Comparison of ENCODE assay signal across 31 mouse cellular contexts in genomic region chr6:60944178-60944577, GRCm38 (mm10). TPM values are rescaled to one million over a fixed set of nuclear protein-coding genes. Genes with fewer than 3 reads are reported as not detected.
DNase-seq lines count a peak whose midpoint lies in the region; ATAC-seq and TF ChIP-seq lines count a peak whose summit lies in the region.
"Had no signal": no experiment of that assay in that cellular context is flagged by ENCODE, and none has a peak within 500 bp of the region (broad histone marks: within the 10 kb centered on the region; RNA-seq: fewer than 3 reads in every experiment).

No protein-coding gene starts in this region.

- peak overlapping the region; percentile 35; the same call in 1 of the 2 replicates for H3K27ac ChIP-seq in lung, embryonic 15.5 days
- no peak overlapping the region for H3K27ac ChIP-seq in liver, embryonic 14.5 days
- H3K27ac ChIP-seq: embryonic facial prominence, embryonic 12.5 days; hindbrain, embryonic 15.5 days; macrophage; midbrain, embryonic 10.5 days; neural tube, embryonic 12.5 days had no signal

- H3K9me3 ChIP-seq in lung, embryonic 15.5 days = no peaks in the 10 kb centered on the region
- H3K9me3 ChIP-seq in liver, embryonic 14.5 days (ENCODE audit: control insufficient read depth, low read length) = no peaks in the 10 kb centered on the region
- H3K9me3 ChIP-seq: embryonic facial prominence, embryonic 12.5 days; G1E; hindbrain, embryonic 15.5 days; midbrain, embryonic 10.5 days; neural tube, embryonic 12.5 days had no signal

- no peaks in the 10 kb centered on the region for H3K27me3 ChIP-seq in lung, embryonic 15.5 days
- no peaks in the 10 kb centered on the region for H3K27me3 ChIP-seq in liver, embryonic 14.5 days (ENCODE audit: control insufficient read depth, insufficient read depth, low read length)
- H3K27me3 ChIP-seq: embryonic facial prominence, embryonic 12.5 days; hindbrain, embryonic 15.5 days; neural tube, embryonic 12.5 days had no signal

- H3K4me2 ChIP-seq in lung, embryonic 15.5 days = peak overlapping the region; percentile 28
- H3K4me2 ChIP-seq in liver, embryonic 14.5 days (ENCODE audit: low read depth) = peak overlapping the region; percentile 0
- H3K4me2 ChIP-seq: embryonic facial prominence, embryonic 12.5 days; heart, embryonic 11.5 days; hindbrain, embryonic 15.5 days; neural tube, embryonic 12.5 days had no signal

- H3K9ac ChIP-seq in lung, embryonic 15.5 days = no peak overlapping the region
- H3K9ac ChIP-seq in liver, embryonic 14.5 days (replicated peaks) = no peak overlapping the region
- H3K9ac ChIP-seq: embryonic facial prominence, embryonic 12.5 days; hindbrain, embryonic 15.5 days; neural tube, embryonic 12.5 days had no signal

- DNase-seq in heart, adult 11 months = peak; percentile 74
- no peak for DNase-seq in heart, postnatal 25 days (ENCODE audit: low spot score)
- no peak for DNase-seq in lung, postnatal 14 days
- DNase-seq in liver, embryonic 14.5 days (ENCODE audit: low read depth in 3 of 3, low spot score in 3 of 3) = no peak
- no peak for DNase-seq in ovary, postnatal 36 days (ENCODE audit: low spot score)
- DNase-seq in cerebellum, postnatal 10 days = no peak
- DNase-seq: adrenal gland, adult 8-10 months; cerebellum, adult 2 months; cerebellum, postnatal 25 days; embryo, embryonic 11 days; gastrocnemius, postnatal 14 days; heart, postnatal 4 days; kidney, adult 11 months; kidney, postnatal 10 days; layer of hippocampus, adult 9-11 months; thymus, adult 2 months; thymus, postnatal 36 days had no signal

- no peak for ATAC-seq in lung, embryonic 15.5 days (ENCODE audit: borderline replicate concordance, extremely low read depth, low FRiP score, low TSS enrichment)
- peak; percentile 60 for ATAC-seq in common myeloid progenitor, adult 5-6 weeks (replicated peaks; ENCODE audit: low read depth, poor library complexity, severe bottlenecking)
- no peak for ATAC-seq in liver, embryonic 14.5 days (ENCODE audit: insufficient read depth)
- ATAC-seq: forebrain, embryonic 14.5 days; inflammation-experienced regulatory T-cells, adult 6 months had no signal

- no peaks in the 10 kb centered on the region for H3K4me1 ChIP-seq in lung, embryonic 15.5 days
- peaks cover 0 to 15% of the 10 kb centered on the region in 2 experiments; a peak in 2 of 4 replicates for H3K4me1 ChIP-seq in liver, embryonic 14.5 days (replicated peaks; ENCODE audit: control insufficient read depth in 2 of 2, insufficient read depth in 2 of 2, low read length in 1 of 2)
- H3K4me1 ChIP-seq: embryonic facial prominence, embryonic 12.5 days; hindbrain, embryonic 15.5 days; midbrain, embryonic 10.5 days; neural tube, embryonic 12.5 days had no signal

- no peak for TF ChIP-seq CTCF in liver, embryonic 14.5 days (IDR thresholded peaks at IDR 0.05; ENCODE audit: low read depth)

- H3K4me3 ChIP-seq in lung, embryonic 15.5 days = peak overlapping the region; percentile 22
- H3K4me3 ChIP-seq in liver, embryonic 14.5 days (ENCODE audit: insufficient read depth in 1 of 2, low read depth in 2 of 2, low read length in 2 of 2) = peak overlapping the region in 1 of 2 experiments; percentile 42; a peak in 2 of 4 replicates
- H3K4me3 ChIP-seq: embryonic facial prominence, embryonic 12.5 days; hindbrain, embryonic 15.5 days; midbrain, embryonic 10.5 days; myocyte; neural tube, embryonic 12.5 days had no signal

- no peak for TF ChIP-seq EP300 in liver, embryonic 14.5 days (IDR thresholded peaks at IDR 0.05; ENCODE audit: low read depth)

- 65% methylated on average over 7 of the region's 7 CpGs for WGBS in lung, embryonic 15.5 days
- WGBS in liver, embryonic 14.5 days (ENCODE audit: insufficient replicate concordance) = 6% methylated on average over 7 of the region's 7 CpGs

- intact Hi-C loops in heart, postnatal 25 days (cut with DNase I) = no loop called here

- no peaks in the 10 kb centered on the region for H3K36me3 ChIP-seq in lung, embryonic 15.5 days
- no peaks in the 10 kb centered on the region for H3K36me3 ChIP-seq in liver, embryonic 14.5 days (replicated peaks; ENCODE audit: control insufficient read depth, insufficient read depth, low read depth)
- H3K36me3 ChIP-seq: embryonic facial prominence, embryonic 12.5 days; G1E; hindbrain, embryonic 15.5 days; midbrain, embryonic 10.5 days; neural tube, embryonic 12.5 days had no signal

RNA-seq across cellular contexts. Expression of gene Mmrn1, which starts 19.4 kb away (rescaled TPM):
- total RNA-seq in heart, postnatal 25 days (2021) = 1 to 10 TPM; 5.8 to 6.5 TPM
- 22.0 and 22.8 TPM in 2 replicates for polyA plus RNA-seq in lung, embryonic 15.5 days (2015; fragmentation: Nextera tagmentation; extraction: Ambion mirVana)
- total RNA-seq in common myeloid progenitor, adult 5-6 weeks (2017) = 15.2 and 22.6 TPM in 2 replicates
- polyA plus RNA-seq in liver, embryonic 14.5 days (2012; rRNA removed) = 2.0 and 2.9 TPM in 2 replicates
- 5.0 and 6.9 TPM in 2 replicates for polyA plus RNA-seq in liver, embryonic 14.5 days (2014; fragmentation: Nextera tagmentation; extraction: Ambion mirVana)
- total RNA-seq: left cerebral cortex, adult 18-20 months had no signal
- polyA plus RNA-seq: C2C12; cerebellum, adult 2 months; G1E; inflammation-experienced regulatory T-cells, adult 6 months; myocyte had no signal
